Mouse (Mus musculus): ENCODE data around the gene Amer1.

The Amer1 gene

DNA sequence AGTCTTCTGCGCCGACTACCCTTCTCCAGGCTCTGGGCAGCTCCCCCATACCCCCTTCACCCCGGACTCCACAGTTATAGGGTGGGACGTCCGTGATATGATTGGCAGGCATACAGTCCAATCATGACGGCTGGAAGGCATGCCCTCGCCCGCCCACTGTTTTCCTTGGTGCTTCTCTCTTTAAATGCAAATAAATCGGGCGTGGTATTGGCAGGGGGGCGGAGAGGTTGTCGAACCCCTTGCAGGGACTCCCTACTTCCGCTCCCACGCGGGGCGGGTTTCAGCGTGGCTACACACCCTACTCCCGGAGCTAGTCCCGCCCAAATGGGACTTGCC lies at the start of gene Amer1:
Gene Amer1, minus strand, starts transcription at position 97 of the 336 bp plus-strand sequence.
- peak; percentile 100 for DNase-seq

DNA sequence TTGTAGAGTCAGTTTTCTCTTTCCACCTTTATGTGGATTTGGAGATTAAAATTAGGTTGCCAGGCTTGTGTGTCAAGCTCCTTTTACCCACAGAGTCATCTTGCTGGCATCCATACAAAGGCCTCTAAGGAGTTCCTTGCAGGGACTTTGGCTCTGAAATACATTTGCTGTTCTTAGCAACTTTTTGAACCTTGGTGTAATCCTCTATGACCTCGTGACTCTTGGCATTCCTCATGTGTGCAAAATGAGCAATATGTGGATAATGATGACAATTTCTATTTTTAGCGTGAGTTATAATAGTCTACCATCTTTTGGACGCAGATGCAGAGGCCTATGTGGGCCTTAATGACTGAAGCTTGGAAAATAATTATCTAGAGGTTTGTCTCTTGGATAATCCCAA lies 12.5 kb upstream of the Amer1 start:
- no peak for DNase-seq

GRCm38 (mm10) chrX:95445866-95446265 lies 1.2 kb upstream of the Amer1 start:
- DNase-seq: no peak

DNA sequence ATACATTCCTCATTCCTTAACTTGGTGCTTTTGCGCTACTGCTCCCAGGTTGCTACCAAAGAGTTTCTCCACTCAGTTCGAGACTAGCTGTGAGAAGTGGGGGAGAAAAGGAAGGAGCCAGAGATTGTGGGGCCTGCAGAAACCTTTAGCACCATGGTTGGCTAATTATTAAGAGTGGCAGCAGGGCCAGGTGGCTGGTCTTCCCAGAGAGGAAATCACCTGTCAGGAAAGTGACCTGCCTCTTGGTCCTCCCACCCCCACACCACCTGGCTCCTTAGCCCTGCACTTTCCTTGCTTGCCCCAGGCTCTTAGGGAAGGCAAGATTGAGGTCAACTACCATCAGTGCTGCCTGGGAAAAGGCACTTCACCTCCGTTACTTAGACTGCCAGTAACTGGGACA lies 469 bp upstream of the Amer1 start:
- DNase-seq: no peak

DNA sequence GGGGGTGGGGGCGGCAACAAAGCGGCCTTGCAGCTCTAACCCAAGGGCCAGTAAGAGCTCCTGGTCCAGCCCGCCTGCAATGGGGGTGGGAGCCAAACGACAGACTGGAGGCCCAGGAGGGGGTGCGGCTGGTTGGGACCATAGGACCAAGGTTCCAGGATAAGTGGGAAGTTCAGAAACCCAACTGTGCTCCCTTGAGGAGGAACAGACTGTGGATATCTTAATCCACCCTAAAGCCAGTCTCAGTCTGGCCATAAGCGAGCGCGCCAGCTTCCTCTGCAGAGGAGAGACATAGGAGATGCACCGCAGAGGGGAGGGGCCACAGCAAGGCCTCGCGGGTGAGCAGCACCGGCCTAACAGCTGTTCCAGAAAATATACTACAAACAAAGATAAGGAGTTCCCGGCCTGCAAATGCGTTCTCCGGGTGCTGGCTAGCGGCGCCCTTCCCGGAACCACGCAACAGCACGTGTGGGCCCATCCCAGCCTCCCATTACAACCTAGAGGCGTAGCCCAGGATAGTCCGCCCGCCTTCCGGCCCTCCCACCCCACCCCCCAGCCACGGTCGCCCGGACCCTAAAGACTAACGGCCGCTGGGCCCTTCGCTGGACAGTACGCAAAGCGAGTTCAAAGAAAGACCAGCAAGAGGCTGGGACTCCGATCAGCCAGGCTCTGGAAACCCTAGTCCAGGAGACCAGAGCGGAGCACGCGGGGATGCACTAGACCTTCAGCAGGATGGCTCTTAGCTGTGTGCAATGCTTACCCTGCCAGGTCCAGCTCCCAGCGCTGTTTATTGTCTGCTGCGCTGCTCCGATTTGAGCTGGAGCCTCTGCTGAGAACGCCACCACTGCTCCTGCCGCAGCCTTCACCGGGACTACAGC lies 535 bp downstream of the Amer1 start:
- peak; percentile 96 for DNase-seq

DNA sequence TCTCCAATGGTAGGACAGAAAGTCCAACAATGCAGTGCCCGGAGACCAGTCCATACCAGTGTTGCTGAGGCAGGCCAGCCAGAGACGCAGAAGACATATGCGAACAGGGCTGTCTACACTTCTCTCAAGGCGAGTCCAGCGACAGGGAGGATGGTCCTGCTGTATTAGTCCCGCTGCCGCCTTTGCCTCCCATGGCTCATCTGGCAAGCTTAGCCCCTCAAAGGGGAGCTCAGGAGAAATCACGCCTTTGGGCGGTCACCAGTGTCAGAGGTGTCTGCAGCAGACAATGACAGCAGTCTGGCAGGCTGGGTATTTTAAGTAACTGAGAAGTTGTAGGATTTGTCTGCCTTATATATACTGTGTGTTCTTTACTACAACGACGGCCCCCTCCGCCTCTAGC lies 1.3 kb downstream of the Amer1 start:
- peak; percentile 92 for DNase-seq

- DNase-seq: no peak
Measured at GRCm38 (mm10) chrX:95442261-95442660, 2.4 kb downstream of the Amer1 start.

DNA sequence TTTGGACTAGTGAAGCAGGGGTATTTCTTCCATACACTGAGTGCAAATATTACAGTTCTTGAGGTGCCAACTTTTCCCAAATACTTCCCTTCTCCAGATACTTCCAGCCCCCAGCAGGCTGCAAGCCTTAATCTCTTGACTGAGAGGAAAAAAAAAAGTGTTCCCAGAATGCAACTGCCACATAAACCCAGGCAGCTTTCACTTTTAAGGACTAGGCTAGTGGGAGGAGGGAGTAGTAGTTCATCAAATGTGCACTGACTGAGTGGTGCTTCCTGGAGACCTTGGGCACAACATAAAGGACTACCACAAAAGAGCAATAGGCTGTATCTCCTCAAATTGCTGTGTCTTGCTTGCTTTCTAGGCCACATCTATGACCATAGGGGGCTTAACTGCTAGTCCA lies 3.4 kb downstream of the Amer1 start:
- no peak for DNase-seq

DNA sequence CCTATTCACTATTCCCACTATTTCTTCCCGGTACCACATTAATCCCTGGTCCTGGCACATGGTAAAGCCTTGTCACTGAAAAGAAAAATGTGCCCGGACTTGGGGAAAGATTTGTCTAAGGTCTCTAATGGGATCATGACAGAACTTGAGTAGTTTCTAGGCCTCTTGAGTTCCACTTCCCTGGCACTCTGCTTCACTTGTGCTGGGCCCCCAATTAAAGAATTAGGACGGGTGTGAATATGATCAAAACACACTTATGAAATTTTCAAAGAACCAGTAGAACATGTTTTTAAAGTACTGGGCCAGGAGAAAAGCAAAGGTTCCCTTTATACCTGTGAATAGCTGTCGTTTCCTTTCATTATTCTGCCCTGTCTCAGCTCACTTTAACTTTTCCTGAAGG lies 6.2 kb downstream of the Amer1 start:
- DNase-seq: no peak

DNA sequence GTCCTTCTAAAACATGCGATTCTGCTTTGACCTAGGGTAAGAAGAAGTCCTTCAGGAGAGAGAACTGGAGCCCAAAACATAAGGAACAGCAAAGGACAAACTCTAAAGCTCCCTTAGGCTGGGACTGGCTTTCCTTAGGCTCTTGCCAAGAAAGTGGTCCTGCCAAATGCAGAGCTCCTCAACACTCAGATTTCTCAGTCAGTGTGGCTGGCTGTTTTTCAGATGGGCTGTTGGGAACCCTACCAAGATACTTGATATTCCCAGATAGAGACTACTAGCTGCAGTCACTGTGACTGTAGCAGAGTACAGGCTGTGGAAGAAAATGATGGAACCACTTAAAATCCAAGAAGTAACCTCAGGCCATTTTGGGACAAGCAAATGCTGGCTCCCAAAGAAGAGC lies 7.4 kb downstream of the Amer1 start:
- DNase-seq: peak; percentile 83

DNA sequence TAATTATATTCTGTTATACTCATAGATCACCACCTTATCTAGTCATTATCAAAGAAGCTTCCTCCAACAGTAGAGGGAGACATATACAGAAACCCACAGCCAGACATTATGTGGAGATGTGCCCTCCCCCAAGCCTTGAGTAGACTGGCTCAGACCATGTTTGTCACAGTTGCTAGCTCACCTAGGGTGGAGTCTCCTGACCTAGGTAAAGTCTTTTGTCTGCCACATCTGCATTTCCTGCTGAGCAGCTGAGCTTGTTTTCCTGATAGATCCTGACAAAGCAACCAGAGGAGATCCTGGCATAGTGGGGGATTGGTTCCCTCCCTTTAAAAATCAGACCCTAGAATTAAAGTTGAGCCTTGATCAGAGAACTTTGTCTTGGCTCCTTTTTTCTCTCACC lies 71.6 kb downstream of the Amer1 start:
- DNase-seq: no peak
